Mouse (Mus musculus): Measurements from ENCODE around the gene B4galt5.

- TF ChIP-seq CTCF (IDR thresholded peaks at IDR 0.05; ENCODE audit: low read depth), result no peak
- no peak for TF ChIP-seq EP300 (IDR thresholded peaks at IDR 0.05; ENCODE audit: low read depth)
Observed at GRCm38 (mm10) chr2:167267531-167268410, 81.2 kb downstream of the B4galt5 start.

Measured in heart, postnatal 0 days (tissue).